Mouse (Mus musculus) ES-E14 (cell line): ENCODE measurements around the gene Bmp6. TPM values are rescaled to one million over a fixed set of nuclear protein-coding genes. Genes with fewer than 3 reads are reported as not detected.

ENCODE experiments used
- DNase-seq: peaks from one replicate; pipeline ENCODE4 v3.0.0-alpha.2; 2013; ENCODE audit warnings: low read depth, low spot score
- H3K27ac ChIP-seq: 2 replicates; pipeline ENCODE4 v1.5.1; 2012; ENCODE audit warnings: low read depth, mild to moderate bottlenecking, low read length, moderate library complexity, mixed read lengths; ENCODE audit not compliant: poor library complexity, insufficient read depth, severe bottlenecking
- H3K36me3 ChIP-seq: 2 replicates; pipeline ENCODE4 v1.6.1; 2012; ENCODE audit warnings: mild to moderate bottlenecking, low read length, moderate library complexity, mixed read lengths; ENCODE audit not compliant: control insufficient read depth, poor library complexity, insufficient read depth, severe bottlenecking
- H3K4me1 ChIP-seq, 2 experiments: fragments of 150-350 bp in 1 of 2; sonication (generic) in 1 of 2; 2 replicates each; pipeline ENCODE4 v1.6.1; 2012; ENCODE audit warnings: low read length in 2 of 2, mild to moderate bottlenecking in 1 of 2, mixed read lengths in 1 of 2; ENCODE audit not compliant: control insufficient read depth in 2 of 2, insufficient read depth in 2 of 2, poor library complexity in 1 of 2
- H3K4me3 ChIP-seq, 2 experiments: fragments of 150-350 bp in 1 of 2; sonication (generic) in 1 of 2; 2 replicates each; pipeline ENCODE4 v1.5.1; 2012; ENCODE audit warnings: low read length in 2 of 2, low read depth in 1 of 2, mild to moderate bottlenecking in 1 of 2, mixed read lengths in 1 of 2; ENCODE audit not compliant: insufficient read depth in 1 of 2, poor library complexity in 1 of 2, severe bottlenecking in 1 of 2
- H3K9ac ChIP-seq: 2 replicates; pipeline ENCODE4 v1.6.1; 2012; ENCODE audit warnings: low read depth, mild to moderate bottlenecking, low read length, mixed read lengths; ENCODE audit not compliant: poor library complexity, insufficient read depth, severe bottlenecking
- H3K9me3 ChIP-seq: fragments of 150-350 bp; sonication (generic); 2 replicates; pipeline ENCODE4 v1.6.1; 2012; ENCODE audit warnings: low read depth, mild to moderate bottlenecking, low read length; ENCODE audit not compliant: control insufficient read depth, insufficient read depth
- CHD2 ChIP-seq: IDR thresholded peaks from 2 replicates; pipeline ENCODE4 v1.6.1; 2014; ENCODE audit warnings: mild to moderate bottlenecking, low read depth, low read length, inconsistent platforms
- HCFC1 ChIP-seq: IDR thresholded peaks from 2 replicates; pipeline ENCODE4 v1.6.1; 2012; ENCODE audit warnings: low read length, inconsistent platforms, borderline replicate concordance; ENCODE audit not compliant: insufficient read depth
- MAFK ChIP-seq: IDR thresholded peaks from 2 replicates; pipeline ENCODE4 v1.6.1; 2014; ENCODE audit warnings: mild to moderate bottlenecking, low read depth, low read length, inconsistent platforms; ENCODE audit not compliant: insufficient read depth
- ZC3H11A ChIP-seq: IDR thresholded peaks from 2 replicates; pipeline ENCODE4 v1.6.1; 2012; ENCODE audit warnings: low read depth, mild to moderate bottlenecking, inconsistent platforms, low read length, borderline replicate concordance
- ZNF384 ChIP-seq: IDR thresholded peaks from 2 replicates; pipeline ENCODE4 v1.6.1; 2012; ENCODE audit warnings: low read depth, low read length, inconsistent platforms
- in situ Hi-C, 2 experiments: fragments of 600-800 bp; cut with MboI; formaldehyde crosslinking; loops; one replicate each; pipeline ENCODE4 v1.15.1; 2025; ENCODE audit warnings: low sequenced_read_pairs in 2 of 2, inconsistent platforms in 1 of 2; ENCODE audit not compliant: unreplicated experiment in 2 of 2
- total RNA-seq: library from RNA; depleted of rRNA; stranded (reverse); fragments of 300-350 nt; gene quantifications from 2 replicates; pipeline ENCODE4 v1.2.3, GENCODE M21; 2012

The Bmp6 gene
- total RNA-seq, 1 experiment, result 2.1 TPM

GRCm38 (mm10) chr13:38393444-38393843 is 48.5 kb downstream of the Bmp6 start:
- Histone ChIP-seq H3K36me3 (no peaks in the 10 kb centered on the region), H3K27ac (no peak overlapping the region), H3K4me1 (0 out of 4 replicates have a peak, but pooled peaks cover 0 to 2% of the 10 kb centered on the region in 2 experiments), H3K9ac (no peak overlapping the region), H3K9me3 (no peaks in the 10 kb centered on the region), H3K4me3 (no peak overlapping the region)
- DNase-seq, result no peak
- no peak for TF ChIP-seq ZC3H11A
- TF ChIP-seq HCFC1, result no peak
- no peak for TF ChIP-seq ZNF384
- TF ChIP-seq CHD2, result no peak
- TF ChIP-seq MAFK, result no peak
- in situ Hi-C loops, result no loop called here

- TF ChIP-seq ZNF384 (no peak), CHD2 (no peak), MAFK (no peak), HCFC1 (no peak), ZC3H11A (no peak)
- no peak overlapping the region for H3K4me3 ChIP-seq
- 0 out of 4 replicates have a peak, but pooled peaks cover 0 to 2% of the 10 kb centered on the region in 2 experiments for H3K4me1 ChIP-seq
- in situ Hi-C loops, result no loop called here
- H3K9me3 ChIP-seq, result no peaks in the 10 kb centered on the region
- no peaks in the 10 kb centered on the region for H3K36me3 ChIP-seq
- no peak overlapping the region for H3K27ac ChIP-seq
- DNase-seq, result no peak
- H3K9ac ChIP-seq, result no peak overlapping the region
Measured at GRCm38 (mm10) chr13:38395026-38395425, 50.1 kb downstream of the Bmp6 start.

GRCm38 (mm10) chr13:38397007-38397545 is 52.2 kb downstream of the Bmp6 start:
- no peaks in the 10 kb centered on the region for H3K36me3 ChIP-seq
- no peak for TF ChIP-seq CHD2
- no peak for TF ChIP-seq MAFK
- no peak for TF ChIP-seq HCFC1
- no peak for TF ChIP-seq ZNF384
- TF ChIP-seq ZC3H11A, result no peak
- no peak overlapping the region for H3K27ac ChIP-seq
- in situ Hi-C loops, result no loop called here
- H3K4me1 ChIP-seq, result no peaks in the 10 kb centered on the region
- no peak overlapping the region for H3K9ac ChIP-seq
- no peak overlapping the region for H3K4me3 ChIP-seq
- H3K9me3 ChIP-seq, result no peaks in the 10 kb centered on the region
- no peak for DNase-seq

- no peaks in the 10 kb centered on the region for H3K9me3 ChIP-seq
- no peaks in the 10 kb centered on the region for H3K36me3 ChIP-seq
- no peaks in the 10 kb centered on the region for H3K4me1 ChIP-seq
- no peak overlapping the region for H3K9ac ChIP-seq
- TF ChIP-seq MAFK (no peak), ZNF384 (no peak), CHD2 (no peak), ZC3H11A (no peak)
- DNase-seq, result no peak
- in situ Hi-C loops, result no loop called here
- H3K4me3 ChIP-seq, result no peak overlapping the region
- H3K27ac ChIP-seq, result no peak overlapping the region
Measured at GRCm38 (mm10) chr13:38398658-38399057, 53.8 kb downstream of the Bmp6 start.

- no peaks in the 10 kb centered on the region for H3K36me3 ChIP-seq
- in situ Hi-C loops, result no loop called here
- no peak overlapping the region for H3K4me3 ChIP-seq
- no peak overlapping the region for H3K27ac ChIP-seq
- H3K4me1 ChIP-seq, result no peaks in the 10 kb centered on the region
- no peaks in the 10 kb centered on the region for H3K9me3 ChIP-seq
- DNase-seq, result no peak
- no peak overlapping the region for H3K9ac ChIP-seq
- TF ChIP-seq ZNF384 (no peak), HCFC1 (no peak), CHD2 (no peak), ZC3H11A (no peak), MAFK (no peak)
Measured at GRCm38 (mm10) chr13:38400662-38401061, 55.8 kb downstream of the Bmp6 start.
